ENCODE assay signal across 8 mouse cellular contexts in the genomic region with DNA sequence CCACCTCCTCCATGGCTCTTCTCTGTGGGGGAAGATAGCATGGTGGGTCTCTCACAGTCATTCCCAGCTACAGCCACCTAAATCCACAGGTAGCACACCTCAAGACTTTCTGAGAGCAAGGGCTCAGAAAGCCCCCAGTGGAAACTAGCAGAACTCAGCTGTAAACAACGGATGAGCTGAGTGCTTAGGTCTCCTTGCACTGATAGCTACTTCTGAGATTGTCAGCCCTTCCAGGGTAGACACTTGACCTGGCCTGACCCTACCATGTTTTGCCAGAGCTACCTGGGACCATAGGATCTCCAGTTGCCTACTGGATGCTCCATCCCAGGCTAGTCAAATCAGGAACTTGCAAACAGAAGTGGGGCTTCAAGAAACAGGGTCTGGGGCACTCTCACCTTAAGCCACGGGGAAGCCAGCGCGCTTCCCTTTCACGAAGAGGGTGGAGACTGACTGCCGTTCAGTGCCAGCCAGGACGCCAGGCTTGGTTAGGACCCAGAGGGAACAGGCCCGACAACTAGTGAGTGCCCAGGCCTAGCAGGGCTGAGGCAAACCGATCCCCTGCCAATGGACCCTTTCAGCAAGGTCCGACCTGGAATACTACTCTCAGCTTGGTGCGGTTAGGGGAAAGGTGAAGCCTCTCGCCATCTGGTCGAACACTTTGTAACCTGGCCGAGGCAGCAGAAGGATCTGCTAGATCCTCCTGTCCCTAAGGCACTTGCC. TPM values are rescaled to one million over a fixed set of nuclear protein-coding genes. Genes with fewer than 3 reads are reported as not detected.
DNase-seq lines count a peak whose midpoint lies in the region; ATAC-seq lines count a peak whose summit lies in the region.

No protein-coding gene starts in this region.

- H3K9me3 ChIP-seq in heart, embryonic 11.5 days (replicated peaks; ENCODE audit: control insufficient read depth, low read length) = no peaks in the 10 kb centered on the region
- no peaks in the 10 kb centered on the region for H3K9me3 ChIP-seq in forebrain, embryonic 12.5 days
- H3K9me3 ChIP-seq in kidney, embryonic 15.5 days (replicated peaks) = no peaks in the 10 kb centered on the region

- ATAC-seq in heart, embryonic 11.5 days (replicated peaks; ENCODE audit: insufficient number of reproducible peaks, low FRiP score, low TSS enrichment) = no peak
- no peak for ATAC-seq in forebrain, embryonic 12.5 days (ENCODE audit: low FRiP score)
- ATAC-seq in kidney, embryonic 15.5 days (replicated peaks; ENCODE audit: low FRiP score) = no peak
- peak; percentile 13; the same call in 1 of the 2 replicates for ATAC-seq in megakaryocyte progenitor cell, adult 5-6 weeks (replicated peaks; ENCODE audit: poor library complexity)

- H3K27me3 ChIP-seq in heart, embryonic 11.5 days (ENCODE audit: control insufficient read depth, insufficient read depth, low read length) = no peaks in the 10 kb centered on the region
- H3K27me3 ChIP-seq in forebrain, embryonic 12.5 days = no peaks in the 10 kb centered on the region
- no peaks in the 10 kb centered on the region for H3K27me3 ChIP-seq in kidney, embryonic 15.5 days

- H3K4me2 ChIP-seq in heart, embryonic 11.5 days = peak overlapping the region; percentile 96
- H3K4me2 ChIP-seq in forebrain, embryonic 12.5 days = peak overlapping the region; percentile 98
- H3K4me2 ChIP-seq in kidney, embryonic 15.5 days = peak overlapping the region; percentile 72

- H3K4me1 ChIP-seq in heart, embryonic 11.5 days (ENCODE audit: control insufficient read depth, insufficient read depth, low read length) = peaks cover 38% of the 10 kb centered on the region
- peaks cover 51% of the 10 kb centered on the region for H3K4me1 ChIP-seq in forebrain, embryonic 12.5 days
- H3K4me1 ChIP-seq in kidney, embryonic 15.5 days = peaks cover 36% of the 10 kb centered on the region

- intact Hi-C loops in heart, postnatal 36 days (cut with DNase I) = no loop called here

- no peak for DNase-seq in heart, postnatal 36 days
- DNase-seq in MEL-GATA-1-ER (ENCODE audit: extremely low read depth, low read depth) = peak; percentile 26
- DNase-seq in natural killer cell, adult 2 months (ENCODE audit: low spot score in 2 of 2) = no peak
- DNase-seq in ovary, postnatal 14 days (ENCODE audit: low spot score) = no peak

- H3K4me3 ChIP-seq in heart, embryonic 11.5 days (ENCODE audit: low read depth, low read length) = peak overlapping the region; percentile 63
- peak overlapping the region; percentile 90 for H3K4me3 ChIP-seq in forebrain, embryonic 12.5 days (replicated peaks)
- H3K4me3 ChIP-seq in kidney, embryonic 15.5 days (replicated peaks) = peak overlapping the region; percentile 76

- H3K9ac ChIP-seq in heart, embryonic 11.5 days (ENCODE audit: low read depth, low read length) = peak overlapping the region; percentile 88
- peak overlapping the region; percentile 96 for H3K9ac ChIP-seq in forebrain, embryonic 12.5 days
- H3K9ac ChIP-seq in kidney, embryonic 15.5 days = peak overlapping the region; percentile 85

- peak overlapping the region; percentile 96 for H3K27ac ChIP-seq in heart, embryonic 11.5 days (ENCODE audit: low read depth, low read length)
- H3K27ac ChIP-seq in forebrain, embryonic 12.5 days = peak overlapping the region; percentile 99
- H3K27ac ChIP-seq in kidney, embryonic 15.5 days = peak overlapping the region; percentile 98

- 1% methylated on average over 14 of the region's 14 CpGs for WGBS in heart, embryonic 11.5 days (ENCODE audit: insufficient replicate concordance)
- 1% methylated on average over 14 of the region's 14 CpGs for WGBS in forebrain, embryonic 12.5 days
- 0% methylated on average over 14 of the region's 14 CpGs for WGBS in kidney, embryonic 15.5 days

- peaks cover 26% of the 10 kb centered on the region for H3K36me3 ChIP-seq in heart, embryonic 11.5 days (ENCODE audit: control insufficient read depth, insufficient read depth, low read length)
- H3K36me3 ChIP-seq in forebrain, embryonic 12.5 days (replicated peaks) = peaks cover 44% of the 10 kb centered on the region
- H3K36me3 ChIP-seq in kidney, embryonic 15.5 days = peaks cover 44% of the 10 kb centered on the region

RNA-seq across cellular contexts. Expression of gene Fasn, which starts 1.4 kb away (rescaled TPM):
- polyA plus RNA-seq in heart, embryonic 11.5 days (2014; fragmentation: Nextera tagmentation; extraction: Ambion mirVana) = 33.9 and 42.6 TPM in 2 replicates
- total RNA-seq in heart, postnatal 36 days (2021) = 10 to 100 TPM; 17.3 to 65.9 TPM
- 118 and 139 TPM in 2 replicates for polyA plus RNA-seq in forebrain, embryonic 12.5 days (2016; fragmentation: Nextera tagmentation; extraction: Ambion mirVana)
- polyA plus RNA-seq in kidney, embryonic 15.5 days (2015; fragmentation: Nextera tagmentation; extraction: Ambion mirVana) = 44.1 and 51.8 TPM in 2 replicates
- total RNA-seq in megakaryocyte progenitor cell, adult 5-6 weeks (2015) = 44.3 and 66.8 TPM in 2 replicates
- 32.9 and 36.1 TPM in 2 replicates for total RNA-seq in megakaryocyte progenitor cell, adult 5-6 weeks (2017)

RNA-seq across cellular contexts. Expression of gene Dus1l, which starts 26.8 kb away (rescaled TPM):
- 50.0 and 59.9 TPM in 2 replicates for polyA plus RNA-seq in heart, embryonic 11.5 days (2014; fragmentation: Nextera tagmentation; extraction: Ambion mirVana)
- total RNA-seq in heart, postnatal 36 days (2021) = 10 to 100 TPM; 25.0 to 29.0 TPM
- 67.9 and 69.6 TPM in 2 replicates for polyA plus RNA-seq in forebrain, embryonic 12.5 days (2016; fragmentation: Nextera tagmentation; extraction: Ambion mirVana)
- 74.2 and 87.2 TPM in 2 replicates for polyA plus RNA-seq in kidney, embryonic 15.5 days (2015; fragmentation: Nextera tagmentation; extraction: Ambion mirVana)
- total RNA-seq in megakaryocyte progenitor cell, adult 5-6 weeks (2015) = 65.0 and 77.7 TPM in 2 replicates
- 53.8 and 60.4 TPM in 2 replicates for total RNA-seq in megakaryocyte progenitor cell, adult 5-6 weeks (2017)

RNA-seq across cellular contexts. Expression of gene Gps1, which starts 38.9 kb away (rescaled TPM):
- 166 and 179 TPM in 2 replicates for polyA plus RNA-seq in heart, embryonic 11.5 days (2014; fragmentation: Nextera tagmentation; extraction: Ambion mirVana)
- 10 to 100 TPM; 54.6 to 58.4 TPM for total RNA-seq in heart, postnatal 36 days (2021)
- 246 and 247 TPM in 2 replicates for polyA plus RNA-seq in forebrain, embryonic 12.5 days (2016; fragmentation: Nextera tagmentation; extraction: Ambion mirVana)
- 200 and 215 TPM in 2 replicates for polyA plus RNA-seq in kidney, embryonic 15.5 days (2015; fragmentation: Nextera tagmentation; extraction: Ambion mirVana)
- total RNA-seq in megakaryocyte progenitor cell, adult 5-6 weeks (2015) = 81.2 and 99.9 TPM in 2 replicates
- 90.0 and 93.4 TPM in 2 replicates for total RNA-seq in megakaryocyte progenitor cell, adult 5-6 weeks (2017)

RNA-seq across cellular contexts. Expression of gene Rfng, which starts 39.0 kb away (rescaled TPM):
- 15.0 and 16.5 TPM in 2 replicates for polyA plus RNA-seq in heart, embryonic 11.5 days (2014; fragmentation: Nextera tagmentation; extraction: Ambion mirVana)
- total RNA-seq in heart, postnatal 36 days (2021) = 10 to 100 TPM; 11.2 to 13.3 TPM
- polyA plus RNA-seq in forebrain, embryonic 12.5 days (2016; fragmentation: Nextera tagmentation; extraction: Ambion mirVana) = 58.1 and 63.7 TPM in 2 replicates
- 36.5 and 39.9 TPM in 2 replicates for polyA plus RNA-seq in kidney, embryonic 15.5 days (2015; fragmentation: Nextera tagmentation; extraction: Ambion mirVana)
- 11.6 and 12.2 TPM in 2 replicates for total RNA-seq in megakaryocyte progenitor cell, adult 5-6 weeks (2015)
- total RNA-seq in megakaryocyte progenitor cell, adult 5-6 weeks (2017) = 2.7 and 5.2 TPM in 2 replicates
